Mouse (Mus musculus) E14TG2a.4 (cell line): Measurements from ENCODE around the gene Ppard.

Source experiments
- CTCF ChIP-seq: conservative IDR thresholded peaks from 2 replicates; pipeline ENCODE4 v1.5.1; 2014; ENCODE audit warnings: low read length
- POU5F1 ChIP-seq: IDR thresholded peaks from 2 replicates; pipeline ENCODE4 v1.6.1; 2014; ENCODE audit warnings: low read length, borderline replicate concordance

GRCm38 (mm10) chr17:28315611-28316160 is 83.2 kb downstream of the Ppard start:
- no peak for TF ChIP-seq CTCF
- TF ChIP-seq POU5F1 = no peak
